Mouse (Mus musculus) E14TG2a.4 (cell line): ENCODE measurements around the gene Srsf7.
"Not testable (repeated sequence)": the region's sequence is repeated elsewhere in the genome, so short reads cannot be mapped to it uniquely, and the experiment has no call there.

ENCODE experiments used
- H3K27me3 ChIP-seq: 2 replicates; pipeline ENCODE4 v1.6.1; 2014; ENCODE audit warnings: low read length, control low read depth; ENCODE audit not compliant: insufficient read depth
- H3K36me3 ChIP-seq: 2 replicates; pipeline ENCODE4 v1.6.1; 2014; ENCODE audit warnings: low read length, control low read depth; ENCODE audit not compliant: insufficient read depth
- H3K4me1 ChIP-seq: replicated peaks from 2 replicates; pipeline ENCODE4 v1.6.1; 2014; ENCODE audit warnings: low read depth, low read length, control low read depth
- H3K4me3 ChIP-seq: replicated peaks from 2 replicates; pipeline ENCODE4 v1.5.1; 2014; ENCODE audit warnings: mild to moderate bottlenecking, low read length
- H3K9me3 ChIP-seq: 2 replicates; pipeline ENCODE4 v1.6.1; 2014; ENCODE audit warnings: low read length, control low read depth
- CTCF ChIP-seq: conservative IDR thresholded peaks from 2 replicates; pipeline ENCODE4 v1.5.1; 2014; ENCODE audit warnings: low read length
- NANOG ChIP-seq: IDR thresholded peaks from 2 replicates; pipeline ENCODE4 v1.6.1; 2014; ENCODE audit warnings: borderline replicate concordance, low read length, mixed read lengths
- POU5F1 ChIP-seq: IDR thresholded peaks from 2 replicates; pipeline ENCODE4 v1.6.1; 2014; ENCODE audit warnings: low read length, borderline replicate concordance

The Srsf7 gene

DNA sequence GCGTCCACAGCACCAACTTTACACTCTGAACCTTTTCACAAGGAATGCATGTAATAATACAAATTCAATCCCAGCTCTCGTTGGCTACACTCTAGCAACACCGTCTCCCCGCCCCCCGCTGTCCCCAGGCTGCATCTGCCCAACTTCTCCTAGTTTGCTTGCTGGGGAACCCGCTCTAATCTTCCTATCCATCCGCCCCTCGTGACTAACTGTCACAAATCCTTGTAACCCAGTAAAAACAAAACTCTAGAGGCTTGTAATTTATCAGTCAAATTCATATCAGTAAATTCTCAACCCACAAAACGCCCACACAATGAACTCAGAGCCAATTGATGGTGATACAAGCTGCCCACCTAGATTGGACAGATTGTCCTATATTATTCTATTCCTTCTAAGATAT is 14.1 kb upstream of the Srsf7 start:
- no peak overlapping the region for H3K4me3 ChIP-seq
- no peaks in the 10 kb centered on the region for H3K9me3 ChIP-seq
- H3K27me3 ChIP-seq = no peaks in the 10 kb centered on the region
- peaks cover 6% of the 10 kb centered on the region for H3K36me3 ChIP-seq
- TF ChIP-seq CTCF = no peak
- TF ChIP-seq NANOG = no peak
- no peak for TF ChIP-seq POU5F1
- H3K4me1 ChIP-seq = peaks cover 18% of the 10 kb centered on the region

DNA sequence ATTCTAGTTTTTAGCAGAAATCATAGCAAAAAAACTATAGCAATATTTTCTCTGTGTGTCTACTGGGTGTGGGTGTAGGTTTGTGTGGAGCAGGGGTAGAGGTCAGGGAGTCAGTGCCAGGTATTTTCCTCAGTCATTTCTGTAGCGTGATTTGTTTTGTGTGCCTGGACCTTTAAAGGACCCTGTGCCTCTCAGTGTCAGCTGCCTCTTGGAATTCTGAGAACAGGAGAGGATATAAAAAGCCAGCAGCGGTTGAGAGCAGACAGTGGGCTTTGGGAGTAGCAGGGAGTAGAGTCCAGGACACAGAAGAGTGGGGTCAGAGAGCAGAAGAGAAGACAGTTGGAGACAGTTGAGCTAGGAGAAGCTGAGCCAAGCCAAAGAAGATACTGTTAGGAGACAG is 13.0 kb upstream of the Srsf7 start:
- TF ChIP-seq NANOG (no peak), CTCF (no peak), POU5F1 (no peak)
- Histone ChIP-seq H3K27me3 (no peaks in the 10 kb centered on the region), H3K4me3 (no peak overlapping the region), H3K9me3 (no peaks in the 10 kb centered on the region), H3K36me3 (no peaks in the 10 kb centered on the region), H3K4me1 (peaks cover 11% of the 10 kb centered on the region; the same call in 1 of the 2 replicates)

DNA sequence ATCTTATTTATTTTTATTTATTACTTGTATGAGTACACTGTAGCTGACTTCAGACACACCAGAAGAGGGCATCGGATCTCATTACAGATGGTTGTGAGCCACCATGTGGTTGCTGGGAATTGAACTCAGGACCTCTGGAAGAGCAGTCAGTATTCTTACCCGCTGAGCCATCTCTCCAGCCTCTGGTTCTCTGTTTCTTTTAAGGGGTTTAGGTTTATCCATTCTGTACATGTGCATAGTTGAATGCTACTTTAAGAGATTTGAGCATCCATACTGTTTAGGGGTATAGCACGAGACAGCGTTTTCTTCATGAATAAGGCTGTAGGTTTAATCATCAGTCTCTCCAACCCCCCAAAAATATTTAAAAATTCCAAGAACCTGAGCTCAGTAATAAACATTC is 6.9 kb upstream of the Srsf7 start:
- H3K36me3 ChIP-seq, H3K9me3 ChIP-seq, H3K27me3 ChIP-seq, H3K4me3 ChIP-seq, H3K4me1 ChIP-seq: not testable (repeated sequence)

- Histone ChIP-seq H3K9me3 (no peaks in the 10 kb centered on the region), H3K4me3 (peak overlapping the region; percentile 97), H3K4me1 (peaks cover 36% of the 10 kb centered on the region), H3K27me3 (no peaks in the 10 kb centered on the region), H3K36me3 (peaks cover 48% of the 10 kb centered on the region)
- TF ChIP-seq POU5F1 = no peak
- TF ChIP-seq CTCF = no peak
- no peak for TF ChIP-seq NANOG
Measured at GRCm38 (mm10) chr17:80206301-80206670, 821 bp downstream of the Srsf7 start.

- peaks cover 39% of the 10 kb centered on the region for H3K4me1 ChIP-seq
- H3K36me3 ChIP-seq = peaks cover 54% of the 10 kb centered on the region
- H3K27me3 ChIP-seq = no peaks in the 10 kb centered on the region
- TF ChIP-seq CTCF (no peak), NANOG (no peak), POU5F1 (no peak)
- H3K9me3 ChIP-seq = no peaks in the 10 kb centered on the region
- H3K4me3 ChIP-seq = peak overlapping the region; percentile 97
Measured at GRCm38 (mm10) chr17:80205657-80206056, 1.4 kb downstream of the Srsf7 start.

GRCm38 (mm10) chr17:80199160-80199778 is 7.8 kb downstream of the Srsf7 start:
- H3K4me3 ChIP-seq = no peak overlapping the region
- peaks cover 58% of the 10 kb centered on the region for H3K4me1 ChIP-seq
- H3K9me3 ChIP-seq = no peaks in the 10 kb centered on the region
- peaks cover 94% of the 10 kb centered on the region for H3K36me3 ChIP-seq
- H3K27me3 ChIP-seq = no peaks in the 10 kb centered on the region
- TF ChIP-seq CTCF (no peak), NANOG (no peak), POU5F1 (no peak)

GRCm38 (mm10) chr17:80193075-80193474 is 14.0 kb downstream of the Srsf7 start:
- TF ChIP-seq POU5F1 (no peak), CTCF (peak; percentile 30), NANOG (no peak)

GRCm38 (mm10) chr17:80183615-80184014 is 23.5 kb downstream of the Srsf7 start:
- H3K9me3 ChIP-seq = no peaks in the 10 kb centered on the region
- TF ChIP-seq NANOG (no peak), CTCF (no peak), POU5F1 (no peak)
- H3K27me3 ChIP-seq = no peaks in the 10 kb centered on the region
- no peak overlapping the region for H3K4me3 ChIP-seq
- peaks cover 29% of the 10 kb centered on the region for H3K4me1 ChIP-seq
- H3K36me3 ChIP-seq = no peaks in the 10 kb centered on the region

More at GRCm38 (mm10) chr17:80193075-80193474, 14.0 kb downstream of the Srsf7 start:
- H3K9me3 ChIP-seq = no peaks in the 10 kb centered on the region
- H3K27me3 ChIP-seq = no peaks in the 10 kb centered on the region
- H3K4me1 ChIP-seq = peaks cover 18% of the 10 kb centered on the region
- H3K36me3 ChIP-seq = peaks cover 40% of the 10 kb centered on the region
- H3K4me3 ChIP-seq = no peak overlapping the region

DNA sequence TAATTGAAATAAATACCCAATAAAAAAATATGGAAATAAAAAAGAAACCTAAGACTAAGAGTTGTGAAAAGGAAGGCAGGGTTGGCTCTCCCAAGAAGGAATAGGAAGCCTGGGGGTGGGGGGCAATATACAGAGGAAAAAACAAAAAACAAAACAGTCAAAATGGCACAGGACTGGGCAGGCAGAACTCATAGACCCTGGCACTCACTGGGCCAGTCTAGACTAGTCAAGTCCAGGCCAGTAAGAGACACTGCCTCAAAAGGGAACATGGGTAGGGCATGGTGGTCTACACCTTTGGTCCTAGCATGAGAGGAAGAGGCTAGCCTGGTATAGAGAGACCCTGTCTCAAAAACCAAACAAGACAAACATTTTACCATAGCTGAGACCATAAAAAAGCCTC is 26.6 kb downstream of the Srsf7 start:
- no peaks in the 10 kb centered on the region for H3K9me3 ChIP-seq
- no peak overlapping the region for H3K4me3 ChIP-seq
- TF ChIP-seq CTCF (no peak), NANOG (no peak), POU5F1 (no peak)
- no peaks in the 10 kb centered on the region for H3K27me3 ChIP-seq
- peaks cover 37% of the 10 kb centered on the region for H3K4me1 ChIP-seq
- H3K36me3 ChIP-seq = no peaks in the 10 kb centered on the region
